Mouse (Mus musculus) adrenal gland (tissue): ENCODE measurements around the gene Grhl3.

Experiments used
- intact Hi-C: fragments of 180-260 bp; cut with DNase I; formaldehyde crosslinking; loops from one replicate; pipeline ENCODE4 v1.15.1; 2025

Gene Grhl3

DNA sequence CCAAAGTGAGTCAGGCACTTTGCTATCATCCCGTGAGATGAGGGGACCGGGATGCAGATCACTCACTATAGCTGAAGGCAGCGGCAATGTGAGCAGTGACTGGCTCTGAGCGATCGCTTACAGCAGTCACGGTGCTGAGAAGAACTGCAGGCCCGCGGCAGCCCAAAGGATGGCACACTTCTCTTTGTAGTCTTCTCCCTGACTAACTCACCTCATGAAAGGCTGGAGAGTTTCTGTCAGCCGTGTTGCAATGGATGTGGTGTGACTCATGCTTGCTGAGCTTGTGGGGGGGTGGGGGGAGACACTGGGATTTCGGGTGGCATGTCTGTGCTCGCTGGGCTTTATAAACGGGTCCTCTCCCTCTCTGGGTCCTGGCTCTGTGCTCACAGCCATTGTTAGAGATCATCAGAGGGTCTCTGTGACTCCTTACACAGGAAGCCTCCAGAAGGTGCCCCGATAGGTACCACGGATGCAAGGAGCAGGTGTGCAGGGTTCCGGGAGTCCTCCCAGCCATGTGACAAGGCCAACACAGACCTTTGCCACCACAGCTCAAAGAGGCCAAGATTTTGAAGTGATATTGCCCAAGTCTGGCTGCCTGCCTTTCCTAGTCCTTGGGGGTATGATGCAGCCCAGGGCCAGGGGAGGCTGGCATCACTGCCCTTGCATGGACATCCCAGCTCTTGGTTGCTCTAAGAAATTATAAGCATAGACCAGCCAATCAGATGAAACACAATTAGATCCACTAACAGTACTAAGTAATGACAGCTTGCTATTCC is 2.1 kb upstream of the Grhl3 start:
- intact Hi-C loops = loop anchor here (5.0 kb wide), 1 partner anchor 92 kb away; no protein-coding TSS in a partner anchor

GRCm38 (mm10) chr4:135572276-135572675 is 1.2 kb downstream of the Grhl3 start:
- intact Hi-C loops = no loop called here

DNA sequence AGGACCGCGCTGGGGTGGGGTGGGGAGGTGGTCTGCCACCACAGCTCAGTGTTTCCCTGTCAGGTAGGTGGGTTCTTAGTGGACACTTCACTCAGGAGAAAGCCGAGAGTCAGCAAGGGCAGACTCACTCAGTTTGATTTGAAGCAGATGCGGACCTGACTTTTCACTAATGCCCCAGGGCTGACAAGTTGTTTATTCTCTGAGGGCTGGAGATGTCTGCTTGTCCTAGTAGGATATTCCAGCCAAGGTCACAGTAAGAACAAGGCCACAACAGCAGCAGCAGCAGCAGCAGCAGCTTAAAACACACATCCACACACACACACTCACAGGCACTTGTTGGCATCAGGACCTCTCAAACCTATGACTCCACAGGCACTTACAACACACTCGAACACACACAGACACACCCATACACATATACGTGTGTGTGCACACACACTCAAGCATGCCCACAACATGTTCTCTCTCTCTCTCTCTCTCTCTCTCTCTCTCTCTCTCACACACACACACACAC is 2.3 kb downstream of the Grhl3 start:
- intact Hi-C loops = no loop called here

GRCm38 (mm10) chr4:135570152-135571036 is 3.0 kb downstream of the Grhl3 start:
- intact Hi-C loops = no loop called here

- intact Hi-C loops = no loop called here
These were observed 4.2 kb downstream of the Grhl3 start for GRCm38 (mm10) chr4:135569201-135569600.

DNA sequence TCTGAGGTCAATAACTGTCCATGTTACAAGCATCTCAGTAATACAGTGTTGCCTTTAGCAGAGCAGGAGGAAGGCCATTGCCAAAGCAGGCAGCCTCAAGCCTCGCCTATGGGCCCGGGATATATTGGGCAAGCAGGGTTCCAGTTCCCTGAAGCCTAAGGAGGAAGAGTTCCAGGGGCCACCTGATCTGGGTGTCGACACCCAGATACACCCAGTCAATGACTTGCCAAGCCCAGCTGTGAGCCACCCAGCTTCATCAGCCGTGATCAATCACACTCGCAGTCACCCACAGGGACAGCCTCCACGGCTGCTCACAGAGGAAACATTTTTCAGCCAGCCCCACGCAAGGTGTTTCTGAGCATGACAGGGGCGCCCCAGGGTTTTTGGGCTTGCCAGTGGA is 5.9 kb downstream of the Grhl3 start:
- intact Hi-C loops = no loop called here

GRCm38 (mm10) chr4:135567042-135567441 is 6.4 kb downstream of the Grhl3 start:
- intact Hi-C loops = no loop called here

DNA sequence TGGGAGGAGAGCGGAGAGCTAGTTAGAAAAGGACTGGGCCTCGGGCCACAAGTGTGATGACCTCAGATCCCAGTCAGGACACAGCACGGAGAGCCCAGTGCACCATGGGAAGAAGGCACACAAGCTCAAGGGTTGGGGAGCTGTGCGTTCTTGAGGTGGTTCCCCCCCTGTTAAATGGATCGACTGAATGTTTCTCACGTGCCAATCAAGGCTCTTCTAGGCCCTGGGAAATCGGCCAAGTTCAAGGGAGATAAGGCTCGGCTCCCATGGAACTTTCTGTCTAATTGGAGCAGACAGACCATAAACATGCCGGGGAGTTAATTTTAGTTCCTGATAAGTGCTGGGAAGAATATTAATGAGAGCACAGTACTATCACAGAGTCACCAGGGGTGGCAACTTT is 8.0 kb downstream of the Grhl3 start:
- intact Hi-C loops = no loop called here

- intact Hi-C loops = no loop called here
These were observed 9.6 kb downstream of the Grhl3 start for GRCm38 (mm10) chr4:135563794-135564193.

DNA sequence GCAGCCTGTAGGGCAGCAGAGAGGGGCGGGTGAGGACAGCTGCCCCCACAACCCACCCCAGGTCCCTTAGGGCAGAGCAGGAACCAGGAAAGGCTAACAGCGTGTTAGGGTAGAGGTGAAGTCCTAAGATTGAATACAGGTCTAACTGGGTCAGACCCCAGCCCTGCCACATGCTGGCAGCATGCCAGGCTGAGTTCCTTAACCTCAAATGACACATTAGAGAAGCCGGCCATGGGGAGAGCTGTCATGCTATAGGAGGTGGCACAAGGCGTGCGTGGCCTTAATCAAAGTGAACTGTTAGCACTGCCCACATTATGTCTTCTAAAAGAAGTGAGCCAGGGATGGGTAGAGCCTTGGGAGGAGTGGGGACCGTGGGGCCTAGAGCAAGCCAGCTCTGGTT is 24.1 kb downstream of the Grhl3 start:
- intact Hi-C loops = no loop called here

DNA sequence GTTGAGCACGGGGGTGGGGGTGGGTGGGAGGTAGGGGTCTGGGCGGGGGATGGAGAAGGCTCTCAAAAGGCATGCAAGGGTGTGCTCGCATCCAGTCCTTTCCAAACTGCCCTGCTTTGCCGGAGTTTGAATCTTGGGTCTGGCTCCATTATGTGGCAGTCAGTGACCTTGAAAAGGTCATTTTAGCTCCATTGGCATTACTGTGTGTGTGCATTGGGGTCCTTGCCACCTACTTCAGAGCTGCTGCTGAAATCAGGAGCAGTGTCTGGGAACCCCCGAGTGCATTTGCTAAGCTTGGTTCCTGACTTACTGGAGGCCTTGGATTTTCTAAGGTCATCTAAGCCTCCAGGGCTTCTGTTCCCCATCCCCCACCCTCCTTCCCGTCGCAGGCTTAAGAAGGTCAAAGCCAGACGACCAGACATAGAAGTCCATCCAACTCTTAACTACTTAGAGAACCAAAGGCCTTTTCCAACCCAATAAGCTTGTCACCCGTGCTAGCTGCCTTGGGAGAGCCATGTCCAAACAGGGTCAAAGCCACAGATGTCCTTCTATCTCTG is 24.8 kb downstream of the Grhl3 start:
- intact Hi-C loops = no loop called here

GRCm38 (mm10) chr4:135548108-135548507 is 25.3 kb downstream of the Grhl3 start:
- intact Hi-C loops = no loop called here

- intact Hi-C loops = no loop called here
These were observed 25.9 kb downstream of the Grhl3 start for GRCm38 (mm10) chr4:135547551-135547950.

DNA sequence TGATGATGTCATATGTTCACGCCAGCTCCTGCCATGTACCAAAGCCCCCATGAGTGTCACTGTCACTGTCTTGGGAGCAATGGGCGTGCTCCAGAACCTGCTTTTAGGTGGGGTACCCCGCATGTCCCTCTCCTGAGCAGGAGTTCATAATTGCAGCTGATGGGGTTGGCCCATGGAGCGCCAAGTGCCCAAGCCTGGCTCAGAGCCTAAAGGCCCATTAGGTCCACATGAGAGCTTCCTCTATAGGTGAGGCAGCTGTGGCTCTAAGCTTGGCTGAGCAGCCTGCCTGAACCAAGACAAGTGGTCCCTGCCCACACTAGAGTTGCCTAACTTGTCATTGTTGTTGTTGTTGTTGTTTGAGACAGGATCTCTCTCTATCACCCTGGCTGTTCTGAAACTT is 26.6 kb downstream of the Grhl3 start:
- intact Hi-C loops = no loop called here

GRCm38 (mm10) chr4:135546008-135546407 is 27.4 kb downstream of the Grhl3 start:
- intact Hi-C loops = no loop called here

DNA sequence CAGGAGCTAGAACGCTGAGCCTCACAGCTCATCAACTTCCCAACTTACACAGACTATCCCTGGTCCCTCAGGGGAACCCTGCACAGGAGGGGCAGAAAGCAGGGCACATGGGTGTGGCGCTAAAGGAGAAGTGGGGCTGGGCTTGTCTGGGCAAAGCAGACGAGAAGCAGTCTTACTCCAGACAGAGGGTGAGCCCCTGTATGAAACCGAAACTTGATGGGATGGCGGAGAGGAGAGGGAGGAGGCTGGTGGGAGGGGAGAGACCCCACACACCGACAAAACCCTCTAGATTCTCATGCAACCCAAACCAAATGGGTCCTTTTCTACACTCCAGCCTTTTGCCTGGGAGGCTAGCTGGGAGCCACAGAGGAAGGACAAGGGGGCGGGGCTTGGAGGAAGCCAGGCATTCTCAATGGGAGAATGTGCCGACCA is 28.3 kb downstream of the Grhl3 start:
- intact Hi-C loops = no loop called here

DNA sequence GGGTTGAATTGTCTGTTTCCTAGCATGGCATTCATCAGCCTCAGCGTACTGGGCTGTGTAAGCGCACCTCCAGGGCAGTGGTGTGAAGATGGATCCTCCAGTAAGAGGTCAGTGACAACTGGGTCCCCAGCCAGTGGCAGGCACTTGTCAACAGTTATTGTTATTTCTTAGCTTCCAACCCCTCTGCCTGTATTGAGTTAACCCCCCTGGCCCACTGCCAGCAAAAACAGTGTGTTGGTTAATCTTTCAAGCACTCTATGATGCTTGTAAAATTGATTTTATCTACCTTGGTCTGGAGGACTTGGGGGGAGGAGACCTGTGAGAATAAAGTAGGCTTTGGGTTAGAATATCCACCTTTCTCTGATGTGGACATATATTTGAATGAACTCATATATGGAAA is 29.1 kb downstream of the Grhl3 start:
- intact Hi-C loops = no loop called here

GRCm38 (mm10) chr4:135540057-135540456 is 33.4 kb downstream of the Grhl3 start:
- intact Hi-C loops = no loop called here

DNA sequence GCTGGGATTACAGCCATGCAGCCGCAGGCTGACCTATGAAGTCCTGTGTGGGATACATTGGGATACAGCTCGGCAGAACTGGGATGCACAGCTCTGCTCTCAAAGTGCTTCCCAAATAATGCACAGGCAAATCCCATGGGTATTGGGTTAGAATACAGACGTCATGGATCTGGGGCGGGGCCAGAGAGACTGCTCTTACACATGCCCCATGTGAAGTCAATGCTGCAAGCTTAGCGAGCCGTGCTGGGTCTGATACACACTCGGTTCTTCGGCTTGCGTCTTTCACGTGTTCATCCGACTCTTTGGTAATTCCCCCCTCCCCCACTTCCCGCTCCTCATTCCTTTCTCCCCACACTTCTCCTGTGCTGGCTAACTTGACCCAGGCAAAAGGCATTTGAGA is 34.4 kb downstream of the Grhl3 start:
- intact Hi-C loops = no loop called here

GRCm38 (mm10) chr4:135535021-135535420 is 38.4 kb downstream of the Grhl3 start:
- intact Hi-C loops = no loop called here

GRCm38 (mm10) chr4:135533001-135533400 is 40.4 kb downstream of the Grhl3 start:
- intact Hi-C loops = no loop called here
